Mouse (Mus musculus) urinary bladder, postnatal 14 days (tissue): ENCODE measurements at regions not wholly inside any gene's neighbourhood (a gene's known extent, or its start where the extent isn't known, plus 50 kb on each side); places are given as distances from the start of the nearest gene placed in this dataset.
"Not testable (repeated sequence)": the region's sequence is repeated elsewhere in the genome, so short reads cannot be mapped to it uniquely, and the experiment has no call there.

ENCODE experiments used
- DNase-seq: peaks from one replicate; pipeline ENCODE4 v3.0.0; 2021; ENCODE audit warnings: low spot score

- DNase-seq = peak; percentile 64
Measured at GRCm38 (mm10) chr2:147307488-147308386, 54.0 kb upstream of the Pax1 start.

DNA sequence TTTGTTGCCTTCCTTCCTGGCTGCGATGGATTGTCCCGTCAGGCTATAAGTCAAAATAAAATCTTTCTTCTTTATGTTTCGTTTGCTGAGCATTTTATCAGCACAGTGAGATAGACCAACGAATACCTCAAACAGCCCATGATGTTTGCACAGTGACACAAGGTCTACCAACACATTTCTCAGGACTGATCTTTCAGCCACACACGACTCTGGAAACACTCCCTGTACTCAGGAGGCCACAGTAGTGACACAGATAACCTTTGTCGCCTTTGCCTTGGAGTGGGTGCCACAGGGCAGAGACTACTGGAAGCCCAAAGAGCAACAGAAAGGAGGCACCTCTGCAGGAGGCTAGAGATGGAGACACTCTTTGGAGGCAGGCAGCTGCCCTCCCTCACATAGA, 55.0 kb upstream of the Pax1 start:
- no peak for DNase-seq

DNA sequence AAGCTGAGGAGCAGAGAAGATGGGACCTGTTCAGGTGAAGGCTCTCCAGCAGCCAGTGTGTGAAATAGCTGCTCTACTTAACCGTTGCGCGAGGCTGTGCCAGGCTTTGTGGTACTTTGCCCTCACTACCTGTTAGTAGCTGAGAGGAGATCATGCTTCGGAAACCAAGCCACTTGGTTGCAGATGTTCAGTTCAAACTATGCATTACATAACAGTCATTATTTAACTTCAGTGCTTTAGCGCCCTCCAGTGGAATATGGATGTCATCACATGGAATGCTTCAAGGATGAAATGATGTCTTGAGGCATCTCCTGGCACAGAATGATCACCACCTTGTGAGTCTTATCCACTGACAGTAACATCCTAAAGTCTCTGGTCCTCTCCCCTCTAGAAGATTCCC, 56.5 kb upstream of the Pax1 start:
- DNase-seq = no peak

- DNase-seq = no peak
Measured at GRCm38 (mm10) chr2:147300503-147300902, 61.2 kb upstream of the Pax1 start.

DNA sequence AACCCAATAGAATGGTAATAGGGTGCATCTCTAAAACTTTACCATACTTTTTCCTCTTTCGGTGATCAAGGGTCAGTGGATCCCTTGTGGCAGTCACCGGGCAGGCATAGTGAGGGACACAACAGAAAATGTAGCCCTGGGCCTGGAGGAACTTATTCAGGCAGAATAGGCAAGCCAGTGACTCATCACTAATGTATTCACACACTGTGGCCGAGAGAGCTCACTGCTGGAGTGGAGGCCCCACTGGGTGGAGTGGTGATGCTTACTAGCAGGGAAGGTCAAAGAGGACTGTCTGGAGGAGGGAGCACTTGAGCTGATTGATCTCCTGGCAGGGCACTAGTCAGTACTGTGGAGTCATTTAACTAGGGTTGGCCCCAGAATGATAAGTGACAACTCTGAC, 62.4 kb upstream of the Pax1 start:
- no peak for DNase-seq

DNA sequence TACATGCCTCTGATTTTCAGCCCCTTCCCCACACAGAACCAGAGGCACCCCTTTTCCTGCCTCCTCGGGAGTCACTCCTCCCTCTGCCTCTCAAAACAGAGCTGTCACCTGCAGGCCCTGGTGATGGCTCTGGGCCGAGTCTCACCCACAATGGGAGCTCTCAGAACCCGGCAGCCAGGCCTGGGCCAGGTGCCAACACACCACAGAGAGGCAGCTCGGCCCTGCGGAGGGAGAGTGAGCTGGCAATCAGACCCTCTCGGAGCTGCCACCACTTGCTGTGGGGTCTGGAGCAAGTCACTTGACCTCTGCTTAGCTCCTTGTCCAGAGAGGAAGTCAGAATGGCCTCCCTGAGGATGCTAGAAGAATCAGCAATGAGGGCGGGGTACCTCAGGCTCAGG, 63.2 kb upstream of the Pax1 start:
- DNase-seq = peak; percentile 18

- no peak for DNase-seq
Measured at GRCm38 (mm10) chr2:147297876-147298498, 63.7 kb upstream of the Pax1 start.

DNA sequence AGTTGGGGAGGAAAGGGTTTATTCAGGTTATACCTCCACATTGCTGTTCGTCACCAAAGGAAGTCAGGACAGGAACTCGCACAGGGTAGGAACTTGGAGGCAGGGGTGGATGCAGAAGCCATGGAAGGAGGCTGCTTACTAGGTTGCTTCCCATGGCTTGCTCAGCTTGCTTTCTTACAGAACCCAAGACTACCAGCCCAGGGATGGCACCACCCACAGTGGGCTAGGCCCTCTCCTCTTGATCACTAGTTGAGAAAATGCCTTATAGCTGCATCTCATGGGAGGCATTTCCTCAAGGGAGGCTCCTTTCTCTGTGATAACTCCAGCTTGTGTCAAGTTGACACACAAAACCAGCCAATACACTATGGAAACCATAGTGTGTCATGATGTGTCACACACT, 66.8 kb upstream of the Pax1 start:
- DNase-seq = not testable (repeated sequence)

DNA sequence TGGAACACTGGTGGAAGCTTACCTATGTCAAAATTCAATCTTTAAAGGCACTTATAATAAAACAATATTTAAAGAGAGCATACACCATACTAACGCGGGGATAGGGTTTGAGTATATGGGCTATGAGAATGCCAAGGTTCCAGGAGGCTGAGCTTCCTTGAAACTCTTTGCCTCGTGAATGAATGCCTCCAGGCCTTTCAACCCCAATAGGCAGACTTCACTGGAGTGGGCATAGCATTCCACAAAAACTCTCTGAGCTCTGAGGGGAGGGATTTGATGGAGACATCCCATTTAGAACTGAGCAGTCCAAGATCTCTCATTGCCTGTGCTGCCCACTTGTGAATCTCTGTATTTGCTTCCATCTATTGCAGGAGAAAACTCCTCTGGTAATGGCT, 68.4 kb upstream of the Pax1 start:
- no peak for DNase-seq

- no peak for DNase-seq
Measured at GRCm38 (mm10) chr2:147292387-147293293, 69.1 kb upstream of the Pax1 start.

DNA sequence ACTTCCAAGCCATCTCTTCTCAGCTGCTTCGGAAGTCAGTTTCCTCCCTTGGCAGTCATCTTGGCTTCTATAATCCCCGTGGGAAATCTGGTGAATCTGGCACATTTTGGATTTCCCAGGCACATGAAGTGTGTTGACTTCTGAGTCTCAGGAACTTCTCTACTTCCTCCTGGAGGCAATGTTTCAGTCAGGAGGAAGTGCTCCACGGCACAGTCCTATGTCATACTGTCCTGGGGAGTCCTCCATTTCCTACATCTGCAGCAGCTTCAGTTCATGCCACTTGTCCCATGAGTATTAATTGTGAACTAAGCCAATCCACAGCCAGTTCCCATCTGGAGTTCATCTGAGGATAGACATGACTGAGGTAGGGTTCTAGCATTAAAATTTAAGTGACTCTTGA, 78.3 kb upstream of the Pax1 start:
- DNase-seq = no peak

DNA sequence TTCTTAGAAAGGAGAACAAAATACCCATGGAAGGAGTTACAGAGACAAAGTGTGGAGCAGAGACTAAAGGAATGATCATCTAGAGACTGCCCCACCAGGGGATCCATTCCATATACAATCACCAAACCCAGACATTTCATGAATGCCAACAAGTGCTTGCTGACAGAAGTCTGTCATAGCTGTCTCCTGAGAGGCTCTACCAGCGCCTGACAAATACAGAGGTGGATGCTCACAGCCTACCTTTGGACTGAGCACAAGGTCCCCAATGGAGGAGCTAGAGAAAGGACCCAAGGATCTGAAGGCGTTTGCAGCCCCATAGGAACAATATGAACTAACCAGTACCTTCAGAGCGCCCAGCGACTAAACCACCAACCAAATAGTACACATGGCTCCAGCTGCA, 83.6 kb upstream of the Nkx2-2 start:
- DNase-seq = no peak

DNA sequence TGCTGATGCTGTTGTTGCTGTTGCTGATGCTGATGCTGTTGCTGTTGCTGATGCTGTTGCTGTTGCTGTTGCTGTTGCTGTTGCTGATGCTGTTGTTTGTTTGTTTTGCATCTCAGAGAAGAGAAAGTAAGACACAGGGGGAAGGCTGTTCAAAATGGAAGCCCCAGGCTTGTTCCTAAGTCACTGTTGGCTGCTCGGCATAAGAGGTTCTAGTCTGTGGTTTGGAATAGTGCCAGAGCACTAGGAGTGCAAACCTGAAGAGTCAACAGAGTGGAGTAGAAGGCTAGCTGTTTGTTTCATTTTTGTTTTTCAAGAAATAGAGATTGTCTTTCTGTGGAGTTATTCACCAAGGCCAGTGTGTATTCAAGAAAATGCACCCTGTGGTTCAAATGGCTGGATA, 75.1 kb upstream of the Nkx2-2 start:
- no peak for DNase-seq

GRCm38 (mm10) chr2:147267901-147268300, 73.9 kb upstream of the Nkx2-2 start:
- no peak for DNase-seq

- DNase-seq = no peak
Measured at GRCm38 (mm10) chr2:147267257-147267656, 73.2 kb upstream of the Nkx2-2 start.

- DNase-seq = peak; percentile 57
Measured at GRCm38 (mm10) chr2:147256696-147257095, 62.7 kb upstream of the Nkx2-2 start.

DNA sequence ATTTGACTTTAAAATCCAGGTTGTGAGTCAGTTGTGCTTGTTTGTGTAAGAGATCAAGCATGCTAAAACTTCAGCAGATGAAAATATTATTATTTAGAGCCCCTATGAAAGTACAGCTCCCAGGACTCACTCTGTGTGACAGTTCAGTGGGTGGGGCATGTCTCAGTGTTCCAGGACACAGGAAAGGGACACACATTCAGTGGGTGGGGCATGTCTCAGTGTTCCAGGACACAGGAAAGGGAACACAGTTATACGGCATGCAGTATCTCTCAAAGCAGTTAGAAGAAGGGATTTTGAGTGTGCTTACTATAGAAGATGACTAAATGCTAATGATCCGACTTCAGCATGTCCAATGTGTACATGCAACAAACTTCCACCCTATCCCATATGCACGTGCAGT, 60.9 kb upstream of the Nkx2-2 start:
- DNase-seq = no peak

GRCm38 (mm10) chr2:147254137-147254536, 60.1 kb upstream of the Nkx2-2 start:
- DNase-seq = no peak

DNA sequence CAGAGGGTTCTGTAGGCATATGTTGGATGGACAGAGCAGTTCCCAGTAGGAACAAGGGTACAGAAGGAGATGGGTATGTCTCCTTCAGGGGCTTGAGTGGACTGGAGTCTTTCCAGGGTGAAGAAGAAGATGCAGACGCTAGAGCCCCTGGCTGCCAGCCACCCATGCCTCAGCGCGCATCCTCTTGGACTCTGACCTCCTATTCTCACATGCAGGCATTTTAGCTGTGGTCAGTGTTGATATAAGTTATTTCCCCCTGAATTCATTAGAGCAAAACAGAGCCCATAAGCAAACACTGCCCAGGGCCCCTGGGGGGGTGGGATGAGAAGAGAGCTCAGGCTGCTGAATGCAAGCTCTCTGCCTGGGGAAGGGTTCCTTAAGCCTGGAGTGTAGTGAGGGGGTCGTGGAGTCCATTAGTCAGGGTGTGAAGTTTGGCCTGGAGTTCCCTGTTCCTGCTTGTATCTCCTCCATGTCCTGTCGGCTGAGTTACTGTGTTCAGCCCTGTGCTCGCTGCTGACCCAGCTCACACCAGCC, 54.0 kb upstream of the Nkx2-2 start:
- no peak for DNase-seq

DNA sequence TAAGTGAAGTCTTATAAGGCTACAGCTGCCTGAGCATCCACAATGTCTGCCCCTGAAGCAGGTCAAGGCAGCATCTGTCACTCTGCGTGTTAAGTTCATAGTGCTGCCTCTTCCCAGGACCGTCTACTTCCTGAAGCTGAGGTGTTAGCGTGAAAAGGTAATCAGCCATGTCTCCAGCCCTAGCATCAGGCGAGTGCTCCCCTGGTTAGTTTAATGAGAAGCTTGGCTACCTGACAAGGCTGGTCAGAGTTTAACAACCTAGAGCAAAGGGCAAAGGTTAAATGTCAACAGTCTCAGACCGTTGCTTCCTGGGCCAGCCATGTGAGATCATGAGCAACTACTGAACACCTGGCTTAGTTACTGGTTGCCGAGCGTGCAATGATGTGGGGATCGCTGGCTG, 53.2 kb upstream of the Nkx2-2 start:
- DNase-seq = no peak

- DNase-seq = no peak
Measured at GRCm38 (mm10) chr2:147244406-147244805, 50.4 kb upstream of the Nkx2-2 start.
